Mouse (Mus musculus) stomach, embryonic 14.5 days (tissue): ENCODE results near the gene Ubr1. TPM values are rescaled to one million over a fixed set of nuclear protein-coding genes. Genes with fewer than 3 reads are reported as not detected.

Experiments used
- ATAC-seq: fragments of 200-750 bp; cut with Nextera tagmentation; 2 replicates; pipeline ENCODE4 v1.8.0; 2017; ENCODE audit warnings: low read depth, moderate TSS enrichment; ENCODE audit not compliant: insufficient number of reproducible peaks, insufficient read depth, low FRiP score
- H3K27ac ChIP-seq: fragments of 300-500 bp; sonication (generic); 2 replicates; pipeline ENCODE4 v1.5.1; 2014; ENCODE audit warnings: mild to moderate bottlenecking, low read length, moderate library complexity, mixed read lengths
- H3K27me3 ChIP-seq: fragments of 300-500 bp; sonication (generic); 2 replicates; pipeline ENCODE4 v1.6.1; 2014; ENCODE audit warnings: low read length, control low read depth, mixed read lengths; ENCODE audit not compliant: control insufficient read depth, insufficient read depth
- H3K36me3 ChIP-seq: fragments of 300-500 bp; sonication (generic); 2 replicates; pipeline ENCODE4 v1.6.1; 2014; ENCODE audit warnings: mild to moderate bottlenecking, control low read depth, low read length, moderate library complexity, mixed read lengths; ENCODE audit not compliant: control insufficient read depth, insufficient read depth
- H3K4me1 ChIP-seq: fragments of 300-500 bp; sonication (generic); 2 replicates; pipeline ENCODE4 v1.6.1; 2014; ENCODE audit warnings: low read length, control low read depth, mixed read lengths; ENCODE audit not compliant: control insufficient read depth, insufficient read depth
- H3K4me2 ChIP-seq: fragments of 300-500 bp; sonication (generic); replicated peaks from 2 replicates; pipeline ENCODE4 v1.6.1; 2014; ENCODE audit warnings: low read depth, low read length, control low read depth
- H3K4me3 ChIP-seq: fragments of 300-500 bp; sonication (generic); 2 replicates; pipeline ENCODE4 v1.5.1; 2014; ENCODE audit warnings: low read depth, low read length, control low read depth
- H3K9ac ChIP-seq: fragments of 300-500 bp; sonication (generic); replicated peaks from 2 replicates; pipeline ENCODE4 v1.6.1; 2014; ENCODE audit warnings: low read depth, mild to moderate bottlenecking, control low read depth, low read length, moderate library complexity, mixed read lengths
- H3K9me3 ChIP-seq: fragments of 300-500 bp; sonication (generic); 2 replicates; pipeline ENCODE4 v1.6.1; 2016; ENCODE audit warnings: low read depth, low read length, control low read depth; ENCODE audit not compliant: control insufficient read depth
- WGBS: fragments of 180-500 bp; shearing (Covaris S2); extraction: QIAGEN DNeasy Blood & Tissue Kit; methylation state at CpG from one replicate; pipeline ENCODE4 v1.1.7; 2014; 5-methylcytosine and 5-hydroxymethylcytosine counted together
- microRNA-seq: library from miRNA; unstranded; fragments of <30 nt; microRNA quantifications from one replicate; pipeline ENCODE4, GENCODE M21; 2016
- polyA plus RNA-seq: library from polyadenylated mRNA; unstranded; fragments of >200 nt; fragmentation: Nextera tagmentation; extraction: Ambion mirVana; gene quantifications from 2 replicates; pipeline ENCODE4 v1.2.1, GENCODE M21; 2014

The Ubr1 gene
- polyA plus RNA-seq, 1 experiment from 2014 or later = 30.7 TPM

DNA sequence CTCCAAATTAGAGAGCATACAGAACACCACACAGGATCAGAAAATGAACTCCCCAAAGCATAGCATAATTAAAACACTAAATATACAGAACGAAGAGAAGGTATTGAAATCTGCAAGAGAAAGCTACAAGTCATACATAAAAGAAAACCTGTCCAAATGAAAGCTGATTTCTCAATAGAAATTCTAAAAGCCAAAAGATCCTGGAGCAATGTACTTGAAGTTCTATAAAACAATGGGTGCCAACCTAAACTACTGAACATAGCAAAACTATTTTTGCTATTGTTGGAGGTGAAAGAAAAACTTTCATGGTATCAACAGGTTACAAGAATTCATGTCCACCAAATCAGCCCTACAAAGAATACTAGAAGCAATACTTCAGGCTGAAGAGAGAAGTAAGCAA, 129.3 kb downstream of the Ubr1 start:
- Histone ChIP-seq H3K4me1 (no peaks in the 10 kb centered on the region), H3K9me3 (no peaks in the 10 kb centered on the region), H3K36me3 (no peaks in the 10 kb centered on the region), H3K9ac (no peak overlapping the region), H3K27me3 (no peaks in the 10 kb centered on the region), H3K4me2 (no peak overlapping the region), H3K27ac (no peak overlapping the region), H3K4me3 (no peak overlapping the region)
- 89% methylated on average over 1 of the region's 1 CpGs for WGBS
- no peak for ATAC-seq

DNA sequence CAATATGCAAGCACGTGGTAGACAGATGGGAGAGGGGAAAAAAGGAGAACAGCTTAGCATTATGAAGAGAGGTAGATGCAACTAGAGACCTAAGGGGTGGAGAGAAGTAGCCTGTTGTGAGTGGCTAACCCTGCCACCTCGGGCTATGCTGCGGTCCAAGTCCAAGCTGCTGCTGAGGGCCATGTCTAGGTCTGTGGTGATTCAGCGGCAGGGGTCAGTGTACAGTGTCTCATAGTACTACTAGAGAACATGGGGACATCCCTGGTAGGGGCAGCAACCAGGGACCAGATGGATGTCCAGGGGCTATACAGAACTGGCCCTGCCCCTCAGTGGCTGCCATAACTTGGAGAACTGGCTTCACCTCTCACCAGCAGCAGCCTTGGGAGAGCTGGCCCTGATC, 135.3 kb downstream of the Ubr1 start:
- Histone ChIP-seq H3K4me3 (no peak overlapping the region), H3K9me3 (no peaks in the 10 kb centered on the region), H3K27ac (no peak overlapping the region), H3K4me1 (no peaks in the 10 kb centered on the region), H3K27me3 (no peaks in the 10 kb centered on the region), H3K36me3 (no peaks in the 10 kb centered on the region), H3K9ac (no peak overlapping the region), H3K4me2 (no peak overlapping the region)
- WGBS = 92% methylated on average over 4 of the region's 4 CpGs
- no peak for ATAC-seq

DNA sequence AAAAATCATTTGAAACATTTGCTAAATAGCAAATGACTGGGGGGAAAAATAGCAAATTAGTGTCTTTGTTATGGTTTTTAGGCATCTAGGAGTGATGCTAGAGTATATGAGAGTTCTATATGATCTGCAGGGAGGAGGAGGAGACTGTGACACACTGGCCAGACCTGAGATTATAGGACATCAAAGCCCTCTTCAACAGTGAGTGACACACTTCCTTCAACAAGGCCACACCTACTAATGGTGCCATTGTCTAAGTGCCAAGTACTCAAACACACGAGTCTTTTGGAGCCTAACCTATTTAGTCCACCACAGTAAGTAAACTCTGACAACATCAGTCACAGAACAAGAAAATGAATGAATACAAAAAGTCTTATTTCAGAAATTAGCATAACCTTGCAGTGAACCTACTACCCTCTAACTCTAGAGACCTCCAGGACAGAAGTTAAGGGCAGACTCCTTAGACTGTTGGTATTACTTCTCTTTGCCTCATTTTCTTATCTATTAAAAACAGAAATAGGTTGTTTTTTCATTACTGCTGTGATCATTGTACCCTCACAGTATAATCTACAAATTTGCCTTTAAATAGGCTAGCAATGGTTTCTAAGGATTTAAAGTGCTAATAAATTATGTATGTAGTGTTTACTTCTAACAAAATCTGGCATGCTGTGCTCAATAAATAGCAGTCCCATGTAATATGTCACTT, 143.4 kb downstream of the Ubr1 start:
- H3K4me1 ChIP-seq = no peaks in the 10 kb centered on the region
- 48% methylated on average over 1 of the region's 1 CpGs for WGBS
- H3K9ac ChIP-seq = no peak overlapping the region
- no peak overlapping the region for H3K4me2 ChIP-seq
- H3K4me3 ChIP-seq = no peak overlapping the region
- no peaks in the 10 kb centered on the region for H3K27me3 ChIP-seq
- no peaks in the 10 kb centered on the region for H3K9me3 ChIP-seq
- ATAC-seq = no peak
- H3K36me3 ChIP-seq = no peaks in the 10 kb centered on the region
- no peak overlapping the region for H3K27ac ChIP-seq

Small RNAs within 50 kb of the gene (microRNA-seq; reads per million reads assigned to microRNA genes)
- not detected for gene Gm44325

Other genes starting within 250 kb of the Ubr1 start
- gene Cdan1, start 120.6 kb downstream of the Ubr1 start, polyA plus RNA-seq = 7.9 and 10.3 TPM in 2 replicates
- 5.1 and 6.3 TPM in 2 replicates for gene Ttbk2, start 120.1 kb downstream of the Ubr1 start, polyA plus RNA-seq
- 4.2 and 5.6 TPM in 2 replicates for gene Tmem62, start 6.3 kb upstream of the Ubr1 start, polyA plus RNA-seq
- 37.2 and 41.8 TPM in 2 replicates for gene Ccndbp1, start 37.7 kb upstream of the Ubr1 start, polyA plus RNA-seq
- 1.0 and 1.3 TPM in 2 replicates for gene Epb42, start 66.4 kb upstream of the Ubr1 start, polyA plus RNA-seq
- 0.09 and 0.13 TPM in 2 replicates for gene Tgm5, start 115.1 kb upstream of the Ubr1 start, polyA plus RNA-seq
- gene Tgm7, start 139.1 kb upstream of the Ubr1 start, polyA plus RNA-seq = 0.20 TPM in 1 of 2 replicates, not detected in the other
- 21.8 and 22.7 TPM in 2 replicates for gene Adal, start 169.7 kb upstream of the Ubr1 start, polyA plus RNA-seq
- 20.1 and 23.9 TPM in 2 replicates for gene Lcmt2, start 169.9 kb upstream of the Ubr1 start, polyA plus RNA-seq
- gene Tubgcp4, start 199.9 kb upstream of the Ubr1 start, polyA plus RNA-seq = 53.5 and 58.6 TPM in 2 replicates
- gene Zscan29, start 200.4 kb upstream of the Ubr1 start, polyA plus RNA-seq = 12.2 and 12.9 TPM in 2 replicates